Mouse (Mus musculus) monocyte, adult 5-6 weeks (primary cell): Measurements from ENCODE around the gene Cfap44. TPM values are rescaled to one million over a fixed set of nuclear protein-coding genes. Genes with fewer than 3 reads are reported as not detected.

Source experiments
- ATAC-seq: fragments of 153-309, 156-312 bp; replicated peaks from 2 replicates; pipeline ENCODE4 v1.8.0; 2017; ENCODE audit warnings: mild to moderate bottlenecking; ENCODE audit not compliant: low TSS enrichment, insufficient number of reproducible peaks, severe bottlenecking, poor library complexity, low FRiP score
- total RNA-seq: library from RNA; stranded (forward); fragments of 200-1000, 200-491, 200-594 nt; gene quantifications from 3 replicates; pipeline ENCODE4 v1.2.3, GENCODE M21; 2017

The Cfap44 gene
- total RNA-seq, 1 experiment from 2014 or later = 0.67 TPM

- no peak for ATAC-seq
Measured at GRCm38 (mm10) chr16:44486612-44487011, 92.0 kb downstream of the Cfap44 start.

GRCm38 (mm10) chr16:44487194-44487593 lies 92.6 kb downstream of the Cfap44 start:
- no peak for ATAC-seq

GRCm38 (mm10) chr16:44491051-44491450 lies 96.5 kb downstream of the Cfap44 start:
- no peak for ATAC-seq

GRCm38 (mm10) chr16:44492151-44492550 lies 97.6 kb downstream of the Cfap44 start:
- no peak for ATAC-seq

- ATAC-seq = no peak
Measured at GRCm38 (mm10) chr16:44492706-44493105, 98.1 kb downstream of the Cfap44 start.

GRCm38 (mm10) chr16:44493868-44494267 lies 99.3 kb downstream of the Cfap44 start:
- ATAC-seq = no peak

- no peak for ATAC-seq
Measured at GRCm38 (mm10) chr16:44494441-44495108, 100.0 kb downstream of the Cfap44 start.

GRCm38 (mm10) chr16:44496971-44497464 lies 102.4 kb downstream of the Cfap44 start:
- ATAC-seq = no peak

GRCm38 (mm10) chr16:44498447-44498846 lies 103.9 kb downstream of the Cfap44 start:
- no peak for ATAC-seq

GRCm38 (mm10) chr16:44501783-44502182 lies 107.2 kb downstream of the Cfap44 start:
- ATAC-seq = no peak

- ATAC-seq = no peak
Measured at GRCm38 (mm10) chr16:44502325-44502724, 107.7 kb downstream of the Cfap44 start.

- ATAC-seq = no peak
Measured at GRCm38 (mm10) chr16:44502895-44503575, 108.4 kb downstream of the Cfap44 start.

- no peak for ATAC-seq
Measured at GRCm38 (mm10) chr16:44505243-44505642, 110.6 kb downstream of the Cfap44 start.

GRCm38 (mm10) chr16:44507027-44507929 lies 112.7 kb downstream of the Cfap44 start:
- no peak for ATAC-seq

GRCm38 (mm10) chr16:44508025-44508424 lies 113.4 kb downstream of the Cfap44 start:
- ATAC-seq = no peak

GRCm38 (mm10) chr16:44508772-44509171 lies 114.2 kb downstream of the Cfap44 start:
- no peak for ATAC-seq

- ATAC-seq = no peak
Measured at GRCm38 (mm10) chr16:44509458-44510344, 115.1 kb downstream of the Cfap44 start.

- no peak for ATAC-seq
Measured at GRCm38 (mm10) chr16:44510521-44511213, 116.1 kb downstream of the Cfap44 start.
